Comparison of ENCODE assay signal across 20 mouse cellular contexts in genomic region chr11:117544926-117545325, GRCm38 (mm10).
"Had no signal": no experiment of that assay in that cellular context is flagged by ENCODE, and none has a peak within 500 bp of the region (broad histone marks: within the 10 kb centered on the region; RNA-seq: fewer than 3 reads in every experiment).

No protein-coding gene starts in this region.

- H3K36me3 ChIP-seq: kidney, embryonic 15.5 days; limb, embryonic 12.5 days; limb, embryonic 15.5 days had no signal

- H3K27ac ChIP-seq: kidney, embryonic 15.5 days; left cerebral cortex, adult 2 months; limb, embryonic 12.5 days; limb, embryonic 15.5 days; liver, embryonic 14.5 days; macrophage; stomach, postnatal 0 days had no signal

- DNase-seq: kidney, postnatal 10 days; kidney, postnatal 36 days; layer of hippocampus, postnatal 36 days; liver, postnatal 0 days; lung, embryonic 14.5 days; midbrain, embryonic 14.5 days; right cerebral cortex, adult 18-20 months; right cerebral cortex, postnatal 14 days; right cerebral cortex, postnatal 4 days; thymus, adult 2 months; thymus, postnatal 14 days had no signal

- ATAC-seq: liver, postnatal 0 days; lung, postnatal 0 days had no signal

- H3K9me3 ChIP-seq: kidney, embryonic 15.5 days; limb, embryonic 12.5 days; limb, embryonic 15.5 days had no signal

- H3K9ac ChIP-seq: kidney, embryonic 15.5 days; limb, embryonic 12.5 days; limb, embryonic 15.5 days; liver, embryonic 14.5 days; liver, postnatal 0 days; lung, embryonic 14.5 days had no signal

- H3K4me3 ChIP-seq: kidney, embryonic 15.5 days; left cerebral cortex, adult 2 months; limb, embryonic 12.5 days; limb, embryonic 15.5 days had no signal

- H3K4me2 ChIP-seq: kidney, embryonic 15.5 days; limb, embryonic 12.5 days; limb, embryonic 15.5 days; liver, embryonic 11.5 days; lung, embryonic 14.5 days had no signal

- H3K27me3 ChIP-seq: limb, embryonic 15.5 days had no signal
